Mouse (Mus musculus): ENCODE measurements around the gene Mmaa. TPM values are rescaled to one million over a fixed set of nuclear protein-coding genes. Genes with fewer than 3 reads are reported as not detected.

Gene Mmaa
- polyA plus RNA-seq, 1 experiment from 2014 or later: 17.9 TPM

DNA sequence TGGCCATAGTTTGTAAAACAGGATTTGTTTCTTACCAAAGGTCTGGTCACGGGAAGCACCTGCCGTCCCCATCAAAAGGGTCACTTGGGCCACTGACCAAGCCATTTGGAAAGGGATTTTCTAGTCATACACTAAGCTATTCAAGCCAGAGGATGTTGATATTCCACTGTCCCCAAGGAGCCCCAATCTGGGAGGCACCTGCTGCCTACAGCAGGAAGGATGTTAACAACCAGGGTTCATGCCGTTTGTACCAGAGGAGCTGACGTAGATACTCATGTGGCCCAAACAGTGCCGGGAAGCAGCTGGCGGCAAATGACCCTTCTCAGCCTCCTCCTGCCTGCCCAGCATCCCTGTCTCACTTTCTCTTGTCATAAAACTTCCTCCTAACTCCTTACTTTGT lies 30.8 kb upstream of the Mmaa start:
- Histone ChIP-seq H3K9ac (replicated peaks; ENCODE audit: low read length) (no peak overlapping the region), H3K9me3 (ENCODE audit: control insufficient read depth, low read length) (no peaks in the 10 kb centered on the region), H3K27ac (replicated peaks; ENCODE audit: low read depth, low read length) (no peak overlapping the region), H3K4me1 (ENCODE audit: control insufficient read depth, insufficient read depth, low read length) (0 out of 2 replicates have a peak, but pooled peaks cover 6% of the 10 kb centered on the region), H3K4me3 (replicated peaks; ENCODE audit: low read depth, low read length) (no peak overlapping the region), H3K27me3 (ENCODE audit: control insufficient read depth, insufficient read depth, low read length) (no peaks in the 10 kb centered on the region), H3K4me2 (ENCODE audit: low read length) (no peak overlapping the region), H3K36me3 (ENCODE audit: control insufficient read depth, insufficient read depth, low read length) (no peaks in the 10 kb centered on the region)
- 78% methylated on average over 6 of the region's 6 CpGs for WGBS
- DNase-seq: no peak
- no peak for ATAC-seq (ENCODE audit: low FRiP score, low TSS enrichment)

DNA sequence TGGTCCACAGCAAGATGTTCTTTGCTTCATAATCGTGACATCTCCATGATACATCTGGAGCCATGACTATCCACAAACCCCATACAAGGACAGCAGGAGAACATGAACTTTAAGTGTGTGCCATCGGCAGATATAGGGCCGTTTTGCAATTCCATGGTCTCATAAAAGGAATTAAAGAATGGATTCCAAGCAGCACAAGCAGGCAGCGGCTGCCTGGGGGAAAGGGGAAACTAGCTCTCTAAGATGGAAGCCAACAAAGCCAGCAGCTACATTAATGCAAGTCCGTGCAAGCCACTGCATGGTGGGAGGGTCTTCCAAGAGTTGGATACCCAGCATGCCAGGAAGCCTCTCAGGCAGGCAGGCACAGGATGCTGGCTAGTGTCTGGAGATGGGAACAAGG lies 30.2 kb upstream of the Mmaa start:
- no peak for ATAC-seq (ENCODE audit: low FRiP score, low TSS enrichment)

DNA sequence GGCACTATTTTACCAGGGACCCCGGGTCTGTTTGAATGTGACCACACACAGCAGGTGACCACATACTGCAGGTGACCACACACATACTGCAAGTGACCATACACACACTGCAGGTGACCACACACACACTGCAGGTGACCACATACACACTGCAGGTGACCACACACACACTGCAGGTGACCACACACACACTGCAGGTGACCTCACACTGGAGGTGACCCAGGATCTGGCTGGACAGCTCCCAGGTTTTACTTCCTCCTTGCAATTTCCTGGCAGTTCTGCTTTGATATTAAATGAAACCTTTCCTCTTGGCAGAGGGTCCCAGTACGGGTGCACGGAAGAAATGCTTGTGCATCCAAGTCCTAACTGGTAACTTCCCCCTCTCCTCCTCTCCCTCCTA lies 29.3 kb upstream of the Mmaa start:
- 71% methylated on average over 3 of the region's 3 CpGs for WGBS
- ATAC-seq (ENCODE audit: low FRiP score, low TSS enrichment) (no peak), DNase-seq (no peak)
- H3K27me3 ChIP-seq (ENCODE audit: control insufficient read depth, insufficient read depth, low read length): no peaks in the 10 kb centered on the region
- H3K4me2 ChIP-seq (ENCODE audit: low read length): no peak overlapping the region
- no peak overlapping the region for H3K4me3 ChIP-seq (replicated peaks; ENCODE audit: low read depth, low read length)
- no peak overlapping the region for H3K27ac ChIP-seq (replicated peaks; ENCODE audit: low read depth, low read length)
- H3K4me1 ChIP-seq (ENCODE audit: control insufficient read depth, insufficient read depth, low read length): 0 out of 2 replicates have a peak, but pooled peaks cover 6% of the 10 kb centered on the region
- no peak overlapping the region for H3K9ac ChIP-seq (replicated peaks; ENCODE audit: low read length)
- H3K9me3 ChIP-seq (ENCODE audit: control insufficient read depth, low read length): no peaks in the 10 kb centered on the region
- H3K36me3 ChIP-seq (ENCODE audit: control insufficient read depth, insufficient read depth, low read length): no peaks in the 10 kb centered on the region

More for the DNA sequence above, 30.2 kb upstream of the Mmaa start:
- WGBS: 74% methylated on average over 5 of the region's 5 CpGs
- Histone ChIP-seq H3K4me2 (ENCODE audit: low read length) (no peak overlapping the region), H3K9ac (replicated peaks; ENCODE audit: low read length) (no peak overlapping the region), H3K27me3 (ENCODE audit: control insufficient read depth, insufficient read depth, low read length) (no peaks in the 10 kb centered on the region), H3K4me3 (replicated peaks; ENCODE audit: low read depth, low read length) (no peak overlapping the region), H3K36me3 (ENCODE audit: control insufficient read depth, insufficient read depth, low read length) (no peaks in the 10 kb centered on the region), H3K27ac (replicated peaks; ENCODE audit: low read depth, low read length) (no peak overlapping the region), H3K4me1 (ENCODE audit: control insufficient read depth, insufficient read depth, low read length) (0 out of 2 replicates have a peak, but pooled peaks cover 6% of the 10 kb centered on the region), H3K9me3 (ENCODE audit: control insufficient read depth, low read length) (no peaks in the 10 kb centered on the region)
- no peak for DNase-seq

DNA sequence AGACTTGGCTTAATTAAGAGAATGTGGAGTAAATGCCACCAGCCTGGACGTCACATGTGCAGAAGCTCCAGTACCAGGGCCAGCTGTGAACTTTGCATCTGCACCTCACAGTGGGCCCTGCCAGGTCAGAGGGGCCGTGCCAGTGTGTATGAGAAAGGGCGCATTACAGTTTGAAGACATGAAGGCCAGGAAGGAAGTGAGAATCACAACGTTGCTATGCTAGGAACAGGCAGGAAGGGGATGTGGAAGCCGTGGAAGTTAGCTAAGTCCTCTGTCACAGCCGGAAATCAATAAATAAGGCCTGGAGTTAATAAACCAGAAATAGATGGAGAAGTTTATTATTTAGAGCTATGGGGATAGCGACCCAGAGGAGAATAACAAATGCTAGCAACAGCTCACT lies 28.4 kb upstream of the Mmaa start:
- H3K27ac ChIP-seq (replicated peaks; ENCODE audit: low read depth, low read length): no peak overlapping the region
- H3K27me3 ChIP-seq (ENCODE audit: control insufficient read depth, insufficient read depth, low read length): no peaks in the 10 kb centered on the region
- 0 out of 2 replicates have a peak, but pooled peaks cover 6% of the 10 kb centered on the region for H3K4me1 ChIP-seq (ENCODE audit: control insufficient read depth, insufficient read depth, low read length)
- no peak overlapping the region for H3K9ac ChIP-seq (replicated peaks; ENCODE audit: low read length)
- H3K36me3 ChIP-seq (ENCODE audit: control insufficient read depth, insufficient read depth, low read length): no peaks in the 10 kb centered on the region
- 82% methylated on average over 7 of the region's 7 CpGs for WGBS
- no peak for DNase-seq
- H3K4me2 ChIP-seq (ENCODE audit: low read length): no peak overlapping the region
- H3K4me3 ChIP-seq (replicated peaks; ENCODE audit: low read depth, low read length): no peak overlapping the region
- ATAC-seq (ENCODE audit: low FRiP score, low TSS enrichment): no peak
- no peaks in the 10 kb centered on the region for H3K9me3 ChIP-seq (ENCODE audit: control insufficient read depth, low read length)

DNA sequence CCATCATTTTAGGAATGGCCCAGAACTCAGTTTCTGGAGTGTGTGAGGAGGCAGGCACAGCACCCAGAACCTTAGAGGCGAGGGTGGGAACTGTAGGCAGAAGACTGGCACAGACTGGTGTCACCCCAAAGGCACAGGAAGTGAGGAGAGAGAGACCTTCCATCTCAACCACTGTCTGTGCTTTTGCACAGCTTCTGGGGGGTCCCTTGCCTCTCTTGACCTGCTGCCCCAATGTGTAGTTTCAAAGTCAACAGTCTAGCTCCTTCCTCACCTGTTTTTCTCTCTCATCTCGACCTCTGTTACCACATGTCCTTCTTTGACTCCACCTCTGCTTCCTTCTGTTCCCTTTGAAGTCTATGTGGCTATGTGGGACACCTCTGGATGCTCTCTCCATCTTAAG lies 16.1 kb upstream of the Mmaa start:
- H3K36me3 ChIP-seq (ENCODE audit: control insufficient read depth, insufficient read depth, low read length): no peaks in the 10 kb centered on the region
- ATAC-seq (ENCODE audit: low FRiP score, low TSS enrichment): no peak
- H3K27me3 ChIP-seq (ENCODE audit: control insufficient read depth, insufficient read depth, low read length): no peaks in the 10 kb centered on the region
- no peak overlapping the region for H3K4me2 ChIP-seq (ENCODE audit: low read length)
- no peak overlapping the region for H3K4me3 ChIP-seq (replicated peaks; ENCODE audit: low read depth, low read length)
- no peak overlapping the region for H3K27ac ChIP-seq (replicated peaks; ENCODE audit: low read depth, low read length)
- no peaks in the 10 kb centered on the region for H3K4me1 ChIP-seq (ENCODE audit: control insufficient read depth, insufficient read depth, low read length)
- 72% methylated on average over 2 of the region's 2 CpGs for WGBS
- no peak for DNase-seq
- H3K9me3 ChIP-seq (ENCODE audit: control insufficient read depth, low read length): no peaks in the 10 kb centered on the region
- no peak overlapping the region for H3K9ac ChIP-seq (replicated peaks; ENCODE audit: low read length)

DNA sequence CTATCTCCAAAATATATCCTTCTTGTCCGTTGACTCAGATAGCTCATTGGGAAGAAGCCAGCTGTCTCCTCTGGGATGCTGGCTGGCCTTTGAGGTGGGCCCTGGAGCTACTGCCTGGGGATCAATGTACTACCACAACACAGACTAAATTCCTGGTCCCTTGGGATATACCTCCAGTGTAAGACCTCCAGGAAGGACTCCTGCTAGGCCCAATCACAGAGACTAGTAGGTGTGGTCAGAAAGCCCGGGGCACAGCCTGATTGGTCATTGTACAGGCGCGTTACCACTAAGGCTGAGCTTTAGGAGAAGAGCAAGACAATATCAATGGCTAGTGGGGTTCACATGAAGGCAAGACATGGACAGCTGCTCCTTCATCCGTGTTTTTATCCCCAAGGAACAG lies 11.2 kb upstream of the Mmaa start:
- ATAC-seq (ENCODE audit: low FRiP score, low TSS enrichment): no peak
- Histone ChIP-seq H3K4me2 (ENCODE audit: low read length) (no peak overlapping the region), H3K9ac (replicated peaks; ENCODE audit: low read length) (no peak overlapping the region), H3K9me3 (ENCODE audit: control insufficient read depth, low read length) (no peaks in the 10 kb centered on the region), H3K36me3 (ENCODE audit: control insufficient read depth, insufficient read depth, low read length) (no peaks in the 10 kb centered on the region), H3K27ac (replicated peaks; ENCODE audit: low read depth, low read length) (no peak overlapping the region), H3K4me1 (ENCODE audit: control insufficient read depth, insufficient read depth, low read length) (no peaks in the 10 kb centered on the region), H3K27me3 (ENCODE audit: control insufficient read depth, insufficient read depth, low read length) (no peaks in the 10 kb centered on the region), H3K4me3 (replicated peaks; ENCODE audit: low read depth, low read length) (no peak overlapping the region)
- 68% methylated on average over 5 of the region's 5 CpGs for WGBS
- no peak for DNase-seq

DNA sequence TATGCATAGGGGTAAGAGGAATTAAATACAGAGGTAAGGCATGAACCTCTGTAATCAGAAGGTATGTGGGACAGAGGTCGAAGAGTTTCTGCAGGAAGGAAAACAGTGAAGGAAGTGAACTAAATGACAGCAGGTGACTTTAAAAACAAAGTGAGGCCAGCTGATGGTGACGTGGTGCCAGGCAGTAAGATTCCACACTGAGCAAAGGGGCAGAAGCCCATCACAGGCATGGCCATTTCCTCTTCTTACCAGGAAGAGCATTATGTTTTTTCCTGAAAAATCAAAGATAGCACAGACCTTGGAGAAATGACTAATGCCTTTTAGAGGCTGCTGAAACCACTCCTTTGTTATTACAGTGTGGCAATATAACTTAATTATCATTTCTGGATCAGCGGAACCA lies 6.8 kb upstream of the Mmaa start:
- no peak overlapping the region for H3K9ac ChIP-seq (replicated peaks; ENCODE audit: low read length)
- no peak overlapping the region for H3K4me3 ChIP-seq (replicated peaks; ENCODE audit: low read depth, low read length)
- ATAC-seq (ENCODE audit: low FRiP score, low TSS enrichment): no peak
- no peak overlapping the region for H3K4me2 ChIP-seq (ENCODE audit: low read length)
- DNase-seq: no peak
- no peaks in the 10 kb centered on the region for H3K27me3 ChIP-seq (ENCODE audit: control insufficient read depth, insufficient read depth, low read length)
- WGBS: 87% methylated on average over 3 of the region's 3 CpGs
- no peaks in the 10 kb centered on the region for H3K36me3 ChIP-seq (ENCODE audit: control insufficient read depth, insufficient read depth, low read length)
- H3K4me1 ChIP-seq (ENCODE audit: control insufficient read depth, insufficient read depth, low read length): no peaks in the 10 kb centered on the region
- H3K27ac ChIP-seq (replicated peaks; ENCODE audit: low read depth, low read length): no peak overlapping the region
- no peaks in the 10 kb centered on the region for H3K9me3 ChIP-seq (ENCODE audit: control insufficient read depth, low read length)

DNA sequence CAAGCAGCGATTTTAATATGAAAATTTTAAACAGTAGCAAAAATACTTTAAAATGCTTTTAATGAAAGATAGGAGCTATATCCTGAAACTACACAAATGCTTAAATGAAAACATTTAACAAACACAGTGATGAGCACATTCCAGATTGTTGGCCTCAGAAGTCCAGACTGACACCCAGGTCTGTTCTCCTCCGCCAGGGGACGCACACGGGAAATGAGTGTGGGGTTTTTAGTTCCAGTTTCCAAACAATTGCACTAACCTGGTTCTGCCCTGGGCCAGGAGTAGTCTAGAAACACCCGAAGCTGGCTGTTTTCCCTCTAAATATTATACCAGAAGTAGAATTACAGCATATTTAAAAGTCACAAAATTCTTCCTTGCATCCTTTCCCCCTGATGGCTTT lies 5.0 kb upstream of the Mmaa start:
- H3K4me3 ChIP-seq (replicated peaks; ENCODE audit: low read depth, low read length): no peak overlapping the region
- H3K4me2 ChIP-seq (ENCODE audit: low read length): no peak overlapping the region
- WGBS: 91% methylated on average over 5 of the region's 5 CpGs
- ATAC-seq (ENCODE audit: low FRiP score, low TSS enrichment) (no peak), DNase-seq (no peak)
- no peaks in the 10 kb centered on the region for H3K36me3 ChIP-seq (ENCODE audit: control insufficient read depth, insufficient read depth, low read length)
- no peaks in the 10 kb centered on the region for H3K27me3 ChIP-seq (ENCODE audit: control insufficient read depth, insufficient read depth, low read length)
- H3K9ac ChIP-seq (replicated peaks; ENCODE audit: low read length): no peak overlapping the region
- H3K9me3 ChIP-seq (ENCODE audit: control insufficient read depth, low read length): no peaks in the 10 kb centered on the region
- no peak overlapping the region for H3K27ac ChIP-seq (replicated peaks; ENCODE audit: low read depth, low read length)
- peaks cover 5% of the 10 kb centered on the region; the same call in 1 of the 2 replicates for H3K4me1 ChIP-seq (ENCODE audit: control insufficient read depth, insufficient read depth, low read length)

DNA sequence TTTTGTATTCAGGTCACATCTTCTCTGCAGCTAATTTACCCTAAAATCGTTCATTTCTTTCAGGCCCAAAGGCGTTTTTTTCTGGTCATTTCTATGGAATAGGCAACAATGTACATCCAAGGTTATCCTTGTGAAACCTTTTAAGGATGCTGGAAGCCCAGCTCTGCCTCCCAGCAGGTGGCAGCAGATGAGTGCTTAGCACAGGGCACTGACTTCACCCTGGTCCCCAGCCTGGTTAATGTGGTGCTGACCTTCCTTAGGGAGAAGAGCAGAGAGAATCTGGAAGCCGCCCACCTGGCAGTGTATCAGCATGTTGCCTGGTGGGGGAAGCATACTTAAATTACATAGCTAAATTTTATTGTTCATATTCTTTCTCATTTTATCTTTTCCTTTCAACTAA lies 3.0 kb upstream of the Mmaa start:
- no peaks in the 10 kb centered on the region for H3K27me3 ChIP-seq (ENCODE audit: control insufficient read depth, insufficient read depth, low read length)
- no peaks in the 10 kb centered on the region for H3K9me3 ChIP-seq (ENCODE audit: control insufficient read depth, low read length)
- ATAC-seq (ENCODE audit: low FRiP score, low TSS enrichment): no peak
- H3K4me1 ChIP-seq (ENCODE audit: control insufficient read depth, insufficient read depth, low read length): peaks cover 17% of the 10 kb centered on the region
- no peak overlapping the region for H3K4me3 ChIP-seq (replicated peaks; ENCODE audit: low read depth, low read length)
- peak; percentile 87 for DNase-seq
- H3K9ac ChIP-seq (replicated peaks; ENCODE audit: low read length): no peak overlapping the region
- WGBS: 40% methylated on average over 3 of the region's 3 CpGs
- H3K27ac ChIP-seq (replicated peaks; ENCODE audit: low read depth, low read length): no peak overlapping the region
- no peak overlapping the region for H3K4me2 ChIP-seq (ENCODE audit: low read length)
- no peaks in the 10 kb centered on the region for H3K36me3 ChIP-seq (ENCODE audit: control insufficient read depth, insufficient read depth, low read length)
